Mouse (Mus musculus) midbrain, embryonic 11.5 days (tissue): ENCODE measurements around the gene Khdc1a. TPM values are rescaled to one million over a fixed set of nuclear protein-coding genes. Genes with fewer than 3 reads are reported as not detected.

Experiments used
- ATAC-seq: fragments of 200-750 bp; cut with Nextera tagmentation; 2 replicates; pipeline ENCODE4 v1.8.0; 2017; ENCODE audit warnings: moderate TSS enrichment, moderate library complexity; ENCODE audit not compliant: low FRiP score
- DNase-seq: peaks from one replicate; pipeline ENCODE4 v3.0.0; 2015; ENCODE audit warnings: low spot score; ENCODE audit errors: missing footprints
- H3K27ac ChIP-seq: fragments of 300-500 bp; sonication (generic); 2 replicates; pipeline ENCODE4 v1.5.1; 2014; ENCODE audit warnings: low read depth, low read length
- H3K27me3 ChIP-seq: fragments of 300-500 bp; sonication (generic); 2 replicates; pipeline ENCODE4 v1.6.1; 2014; ENCODE audit warnings: mild to moderate bottlenecking, low read length, moderate library complexity, mixed read lengths; ENCODE audit not compliant: control insufficient read depth, insufficient read depth
- H3K36me3 ChIP-seq: fragments of 300-500 bp; sonication (generic); 2 replicates; pipeline ENCODE4 v1.6.1; 2014; ENCODE audit warnings: mild to moderate bottlenecking, low read length, moderate library complexity, mixed read lengths; ENCODE audit not compliant: control insufficient read depth, insufficient read depth
- H3K4me1 ChIP-seq: fragments of 300-500 bp; sonication (generic); 2 replicates; pipeline ENCODE4 v1.6.1; 2014; ENCODE audit warnings: low read length; ENCODE audit not compliant: control insufficient read depth, insufficient read depth
- H3K4me2 ChIP-seq: fragments of 300-500 bp; sonication (generic); 2 replicates; pipeline ENCODE4 v1.6.1; 2014; ENCODE audit warnings: mild to moderate bottlenecking, moderate library complexity
- H3K4me3 ChIP-seq: fragments of 300-500 bp; sonication (generic); 2 replicates; pipeline ENCODE4 v1.5.1; 2014; ENCODE audit warnings: low read depth, low read length
- H3K9ac ChIP-seq: fragments of 300-500 bp; sonication (generic); 2 replicates; pipeline ENCODE4 v1.6.1; 2014; ENCODE audit warnings: low read length
- H3K9me3 ChIP-seq: fragments of 300-500 bp; sonication (generic); 2 replicates; pipeline ENCODE4 v1.6.1; 2016; ENCODE audit warnings: low read length; ENCODE audit not compliant: control insufficient read depth
- WGBS: fragments of 180-500 bp; shearing (Covaris S2); extraction: QIAGEN DNeasy Blood & Tissue Kit; methylation state at CpG from one replicate; pipeline ENCODE4 v1.1.7; 2014; 5-methylcytosine and 5-hydroxymethylcytosine counted together
- polyA plus RNA-seq: library from polyadenylated mRNA; unstranded; fragments of >200 nt; fragmentation: Nextera tagmentation; extraction: Ambion mirVana; gene quantifications from 2 replicates; pipeline ENCODE4 v1.2.1, GENCODE M21; 2014

Gene Khdc1a
- polyA plus RNA-seq, result not detected in 2 replicates

DNA sequence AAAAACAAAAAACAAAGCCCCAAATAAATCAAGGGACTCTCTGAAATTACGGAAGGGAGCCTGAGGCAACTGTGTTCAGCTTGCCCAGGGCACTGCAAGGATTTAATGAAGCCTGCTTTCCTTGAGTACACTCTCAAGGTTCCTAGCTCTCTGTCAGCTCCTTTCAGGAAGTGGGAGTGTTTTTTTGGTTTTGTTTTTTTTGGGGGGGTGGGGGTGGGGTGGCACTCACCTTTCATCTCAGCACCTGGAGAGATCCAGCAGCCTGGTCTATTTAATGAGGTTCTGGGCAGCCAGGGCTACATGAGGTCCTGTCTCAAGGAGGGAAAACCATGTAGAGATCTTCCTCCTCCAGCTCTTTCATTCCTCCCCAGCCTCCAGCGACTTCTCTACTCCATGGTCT lies at the start of gene Khdc1a:
Khdc1a (plus strand) TSS at position 301 of the 400 bp plus-strand sequence.
- 83% methylated on average over 2 of the region's 2 CpGs for WGBS
- Histone ChIP-seq H3K27me3 (no peaks in the 10 kb centered on the region), H3K36me3 (no peaks in the 10 kb centered on the region)

DNA sequence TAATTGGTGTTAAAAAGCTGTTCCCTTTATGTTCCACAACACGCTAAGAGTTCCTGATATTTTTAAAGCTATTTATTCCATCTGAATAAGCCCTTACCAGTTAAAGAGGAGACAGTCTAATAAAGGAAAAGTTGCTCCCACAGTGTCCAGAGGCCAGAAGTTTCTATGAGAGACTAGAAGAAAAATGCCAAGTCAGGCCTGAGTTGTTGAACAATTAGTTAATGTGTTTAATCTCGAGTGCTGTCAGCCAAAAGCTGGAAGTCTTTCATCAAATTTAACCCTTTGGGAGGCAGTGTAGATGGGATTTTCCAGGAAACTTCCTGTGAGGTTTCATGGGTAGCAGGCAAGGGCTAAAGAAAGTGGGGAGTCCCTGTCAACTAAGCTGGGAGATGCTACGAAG lies 49.6 kb upstream of the Khdc1a start:
- no peak overlapping the region for H3K9ac ChIP-seq
- H3K27ac ChIP-seq, result no peak overlapping the region
- no peak overlapping the region for H3K4me3 ChIP-seq
- H3K4me2 ChIP-seq, result no peak overlapping the region
- no peaks in the 10 kb centered on the region for H3K9me3 ChIP-seq
- 71% methylated on average over 3 of the region's 3 CpGs for WGBS
- no peaks in the 10 kb centered on the region for H3K36me3 ChIP-seq
- no peaks in the 10 kb centered on the region for H3K27me3 ChIP-seq
- H3K4me1 ChIP-seq, result no peaks in the 10 kb centered on the region
- ATAC-seq (no peak), DNase-seq (no peak)

More for the DNA sequence above, at the start of gene Khdc1a:
- H3K27ac ChIP-seq, result no peak within 1 kb of the TSS
- no peaks in the 10 kb centered on the region for H3K4me1 ChIP-seq
- no peak within 1 kb of the TSS for H3K4me3 ChIP-seq
- no peaks in the 10 kb centered on the region for H3K9me3 ChIP-seq
- H3K9ac ChIP-seq, result no peak within 1 kb of the TSS
- no peak within 1 kb of the TSS for H3K4me2 ChIP-seq
- DNase-seq (no peak), ATAC-seq (no peak)

DNA sequence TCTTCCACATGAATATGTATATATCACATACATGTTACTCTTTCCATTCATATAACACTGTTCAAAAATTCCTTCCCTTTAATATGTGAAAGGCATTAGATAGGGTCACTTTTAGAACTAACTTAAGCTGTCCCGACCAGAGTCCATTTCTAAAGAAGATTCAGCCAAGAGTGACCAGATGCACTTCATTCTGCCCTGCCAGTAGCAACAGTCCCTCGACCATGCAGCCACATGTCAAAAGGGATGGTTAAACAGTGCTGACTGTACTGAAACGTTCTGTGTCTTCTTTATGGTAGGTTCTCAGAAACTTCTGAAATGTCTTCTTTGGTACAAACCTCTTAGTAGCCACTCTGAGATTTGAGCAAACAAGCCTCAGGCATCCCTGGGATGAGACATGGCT lies 47.8 kb upstream of the Khdc1a start:
- Histone ChIP-seq H3K27ac (no peak overlapping the region), H3K4me3 (no peak overlapping the region), H3K36me3 (no peaks in the 10 kb centered on the region), H3K9ac (no peak overlapping the region), H3K4me1 (no peaks in the 10 kb centered on the region), H3K9me3 (no peaks in the 10 kb centered on the region), H3K27me3 (no peaks in the 10 kb centered on the region), H3K4me2 (no peak overlapping the region)
- DNase-seq (no peak), ATAC-seq (no peak)
- WGBS, result 76% methylated on average over 3 of the region's 3 CpGs

DNA sequence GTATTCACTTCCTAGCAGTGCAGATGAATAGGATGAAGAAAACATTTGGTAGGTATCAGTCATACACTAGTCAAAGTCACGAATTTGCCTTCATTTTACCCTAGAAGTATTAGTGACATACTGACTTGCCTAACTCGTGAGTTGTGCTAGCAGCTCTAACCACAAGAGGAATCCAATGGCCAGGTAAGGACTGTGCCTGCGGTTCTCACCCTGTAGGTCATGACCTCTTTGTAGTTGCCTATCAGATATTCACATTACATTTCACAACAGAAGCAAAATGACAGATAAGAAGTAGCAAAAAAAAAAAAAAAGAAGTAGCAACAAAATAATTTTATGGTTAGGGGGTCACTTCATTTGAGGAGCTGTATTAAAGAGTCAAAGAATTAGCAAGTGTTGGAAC lies 45.3 kb upstream of the Khdc1a start:
- no peak overlapping the region for H3K27ac ChIP-seq
- no peaks in the 10 kb centered on the region for H3K9me3 ChIP-seq
- no peak overlapping the region for H3K9ac ChIP-seq
- DNase-seq, result no peak
- no peaks in the 10 kb centered on the region for H3K36me3 ChIP-seq
- no peak for ATAC-seq
- no peak overlapping the region for H3K4me2 ChIP-seq
- H3K4me1 ChIP-seq, result no peaks in the 10 kb centered on the region
- no peak overlapping the region for H3K4me3 ChIP-seq
- H3K27me3 ChIP-seq, result no peaks in the 10 kb centered on the region
- WGBS, result 84% methylated on average over 3 of the region's 3 CpGs

DNA sequence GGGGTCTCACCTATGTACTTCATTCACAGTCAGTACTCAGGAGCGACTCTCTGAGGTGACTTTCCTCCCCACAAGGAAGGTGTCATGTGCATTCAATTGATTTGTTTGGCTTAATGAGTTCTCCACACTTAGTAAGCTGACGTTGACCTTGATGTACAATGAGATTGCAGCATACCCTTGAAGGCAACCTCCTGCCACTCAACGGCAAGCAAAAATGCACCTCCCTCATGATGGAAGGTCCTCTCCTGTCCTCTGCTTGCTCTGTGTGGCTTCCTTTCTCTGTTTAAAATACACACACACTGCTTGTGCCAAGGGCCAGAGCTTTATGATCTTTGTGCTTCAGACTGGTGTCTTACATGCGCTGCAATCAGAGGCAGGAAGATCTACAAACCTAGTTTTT lies 44.8 kb upstream of the Khdc1a start:
- no peak overlapping the region for H3K9ac ChIP-seq
- WGBS, result 89% methylated on average over 4 of the region's 4 CpGs
- no peaks in the 10 kb centered on the region for H3K4me1 ChIP-seq
- no peaks in the 10 kb centered on the region for H3K9me3 ChIP-seq
- H3K27me3 ChIP-seq, result no peaks in the 10 kb centered on the region
- H3K4me3 ChIP-seq, result no peak overlapping the region
- no peak for ATAC-seq
- no peak overlapping the region for H3K27ac ChIP-seq
- H3K36me3 ChIP-seq, result no peaks in the 10 kb centered on the region
- DNase-seq, result no peak
- H3K4me2 ChIP-seq, result no peak overlapping the region

DNA sequence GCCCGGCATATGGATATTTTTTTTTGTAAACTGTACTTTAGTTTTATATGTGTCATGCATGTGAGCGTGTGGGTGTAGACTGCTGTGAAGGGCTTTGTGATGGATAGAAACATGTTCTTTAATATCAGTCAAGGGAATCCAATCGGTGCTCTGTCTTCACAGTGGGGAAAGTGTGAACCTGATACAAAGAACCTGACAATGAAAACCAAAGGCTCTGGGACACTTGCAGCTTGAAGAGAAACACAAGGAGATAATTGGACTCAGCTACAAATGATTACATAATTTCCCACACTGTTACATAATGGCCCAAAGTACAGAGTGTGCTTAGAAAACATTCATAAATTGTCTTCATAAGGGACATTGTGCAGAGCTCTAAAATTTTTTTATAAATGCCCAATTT lies 44.0 kb upstream of the Khdc1a start:
- H3K4me2 ChIP-seq, result no peak overlapping the region
- no peak overlapping the region for H3K4me3 ChIP-seq
- H3K9ac ChIP-seq, result no peak overlapping the region
- DNase-seq (no peak), ATAC-seq (no peak)
- no peaks in the 10 kb centered on the region for H3K4me1 ChIP-seq
- no peaks in the 10 kb centered on the region for H3K9me3 ChIP-seq
- H3K36me3 ChIP-seq, result no peaks in the 10 kb centered on the region
- no peak overlapping the region for H3K27ac ChIP-seq
- H3K27me3 ChIP-seq, result no peaks in the 10 kb centered on the region
- WGBS, result 92% methylated on average over 3 of the region's 3 CpGs

DNA sequence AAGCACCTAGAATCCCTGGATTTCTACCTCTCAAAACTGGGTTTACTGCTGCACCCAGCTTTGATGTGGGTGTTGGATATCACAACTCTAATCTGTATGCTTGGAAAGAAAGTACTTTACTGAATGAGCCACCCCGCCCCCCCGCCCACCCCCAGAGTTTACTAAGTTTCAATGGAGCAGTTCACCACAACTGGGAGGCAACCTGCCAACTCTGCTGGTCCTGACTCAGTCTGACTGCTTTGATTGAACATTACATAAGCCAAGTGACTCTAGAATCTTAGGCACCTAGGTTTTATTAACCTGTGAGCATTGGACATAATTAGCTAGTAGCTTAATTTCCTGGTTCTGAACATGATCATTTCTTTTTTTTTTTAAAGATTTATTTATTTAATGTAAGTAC lies 35.1 kb upstream of the Khdc1a start:
- no peak overlapping the region for H3K9ac ChIP-seq
- WGBS, result 79% methylated on average over 2 of the region's 2 CpGs
- no peak overlapping the region for H3K4me3 ChIP-seq
- no peaks in the 10 kb centered on the region for H3K36me3 ChIP-seq
- no peak overlapping the region for H3K27ac ChIP-seq
- H3K4me1 ChIP-seq, result no peaks in the 10 kb centered on the region
- no peaks in the 10 kb centered on the region for H3K27me3 ChIP-seq
- DNase-seq (no peak), ATAC-seq (no peak)
- no peaks in the 10 kb centered on the region for H3K9me3 ChIP-seq
- H3K4me2 ChIP-seq, result no peak overlapping the region

DNA sequence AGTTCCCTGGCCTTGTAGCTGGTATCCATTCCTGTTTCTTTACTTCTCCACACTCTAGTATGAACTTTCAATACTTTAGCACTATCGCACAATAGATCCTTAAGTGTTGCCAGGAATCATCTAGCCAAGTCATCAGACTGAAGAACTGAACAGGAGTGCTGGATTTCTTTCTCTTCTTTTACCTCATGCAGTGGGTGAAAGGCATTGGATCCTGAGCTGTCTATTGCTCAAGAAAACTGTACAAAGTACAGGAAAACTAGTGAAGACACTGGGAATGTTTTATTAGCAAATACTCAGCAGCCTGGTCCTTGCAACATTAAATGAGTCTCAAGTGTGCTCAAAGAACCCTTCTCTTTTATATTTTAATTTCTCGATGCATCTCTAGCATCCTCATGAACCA lies 33.7 kb upstream of the Khdc1a start:
- H3K4me1 ChIP-seq, result no peaks in the 10 kb centered on the region
- WGBS, result 97% methylated on average over 2 of the region's 2 CpGs
- no peaks in the 10 kb centered on the region for H3K36me3 ChIP-seq
- H3K4me2 ChIP-seq, result no peak overlapping the region
- H3K9ac ChIP-seq, result no peak overlapping the region
- ATAC-seq, result no peak
- DNase-seq, result no peak
- H3K4me3 ChIP-seq, result no peak overlapping the region
- no peaks in the 10 kb centered on the region for H3K9me3 ChIP-seq
- H3K27me3 ChIP-seq, result no peaks in the 10 kb centered on the region
- no peak overlapping the region for H3K27ac ChIP-seq

DNA sequence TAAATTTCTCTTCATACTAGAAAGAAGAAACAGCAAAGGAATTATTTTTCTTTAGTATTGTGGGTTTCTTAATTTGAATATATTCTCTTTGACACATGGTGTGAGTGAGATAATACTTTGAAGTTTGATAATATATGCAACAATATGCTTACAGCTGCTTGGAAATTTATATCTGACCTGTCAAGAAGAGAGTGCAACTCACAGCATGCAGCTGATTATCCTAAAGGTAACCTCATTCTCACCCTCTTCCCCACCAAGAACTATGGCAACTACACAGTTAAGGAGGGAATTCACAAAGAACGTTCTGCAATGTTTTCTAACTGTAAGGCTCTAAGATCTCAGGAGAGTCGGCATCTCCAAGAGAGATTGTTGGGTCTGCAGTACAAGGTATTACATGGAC lies 33.1 kb upstream of the Khdc1a start:
- WGBS, result 83% methylated on average over 2 of the region's 2 CpGs
- Histone ChIP-seq H3K4me2 (no peak overlapping the region), H3K4me3 (no peak overlapping the region), H3K9me3 (no peaks in the 10 kb centered on the region), H3K27me3 (no peaks in the 10 kb centered on the region), H3K9ac (no peak overlapping the region), H3K27ac (no peak overlapping the region), H3K4me1 (no peaks in the 10 kb centered on the region), H3K36me3 (no peaks in the 10 kb centered on the region)
- ATAC-seq (no peak), DNase-seq (no peak)

DNA sequence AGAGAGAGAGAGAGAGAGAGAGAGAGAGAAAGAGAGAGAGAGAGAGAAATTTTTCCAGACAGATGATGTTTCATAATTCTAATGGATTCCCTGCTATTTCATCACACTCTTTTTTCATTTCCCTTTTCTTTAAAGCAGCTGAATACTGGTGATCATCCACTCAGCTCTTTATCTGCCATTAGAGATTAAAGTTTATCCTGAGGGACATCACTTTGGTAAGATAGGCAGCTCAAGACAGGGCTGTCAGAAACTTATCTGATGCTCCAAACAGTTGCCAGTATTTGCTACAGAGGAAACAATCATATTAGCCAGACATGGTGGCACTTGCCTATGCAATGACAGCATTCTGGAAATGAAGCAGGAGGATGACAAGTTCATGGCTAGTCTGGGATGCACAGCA lies 31.2 kb upstream of the Khdc1a start:
- H3K4me3 ChIP-seq, result no peak overlapping the region

More for the DNA sequence above, 31.2 kb upstream of the Khdc1a start:
- H3K27me3 ChIP-seq, result no peaks in the 10 kb centered on the region
- no peak overlapping the region for H3K27ac ChIP-seq
- no peaks in the 10 kb centered on the region for H3K9me3 ChIP-seq
- no peak overlapping the region for H3K9ac ChIP-seq
- H3K36me3 ChIP-seq, result no peaks in the 10 kb centered on the region
- no peaks in the 10 kb centered on the region for H3K4me1 ChIP-seq
- DNase-seq (no peak), ATAC-seq (no peak)
- H3K4me2 ChIP-seq, result no peak overlapping the region
